Mouse (Mus musculus) Patski (cell line): Measurements from ENCODE around the gene Eno3. TPM values are rescaled to one million over a fixed set of nuclear protein-coding genes. Genes with fewer than 3 reads are reported as not detected.

Experiments
- ATAC-seq: fragments of 100-300 bp; one replicate; pipeline ENCODE4 v1.8.0; 2021
- CTCF ChIA-PET: fragments of 350-600 bp; sonication (Branson Sonifier 250); formaldehyde crosslinking; loops from one replicate; lab custom pipeline; 2022; ENCODE audit warnings: inconsistent platforms; lab: Charles Lee
- POLR2A ChIA-PET: fragments of 350-600 bp; sonication (Branson Sonifier 250); formaldehyde crosslinking; loops from one replicate; lab custom pipeline; 2022; ENCODE audit warnings: antibody characterized with exemption, inconsistent platforms; lab: Charles Lee
- DNase-seq: peaks from one replicate; pipeline ENCODE4 v3.0.0-alpha.2; 2011; ENCODE audit warnings: low read depth, low spot score
- H3K27me3 ChIP-seq: fragments of 371-371 bp; one replicate; pipeline ENCODE4 v1.5.1; 2021
- CTCF ChIP-seq: fragments of 100-300 bp; IDR thresholded peaks from one replicate; pipeline ENCODE4 v1.5.1; 2021
- in situ Hi-C: fragments of 300-500 bp; cut with MboI; formaldehyde crosslinking; loops from 3 replicates; pipeline ENCODE4 v1.11.1; 2018; ENCODE audit warnings: low pct_unique_long_range_greater_than_20kb, mixed read lengths
- polyA plus RNA-seq: library from polyadenylated mRNA; unstranded; gene quantifications from one replicate; pipeline ENCODE4 v1.2.3, GENCODE M21; 2021

The Eno3 gene
- polyA plus RNA-seq, 1 experiment from 2014 or later, result 16.2 TPM

- H3K27me3 ChIP-seq, result no peaks in the 10 kb centered on the region
- DNase-seq, result no peak
- ATAC-seq, result no peak
- in situ Hi-C loops, result loop anchor here (5.0 kb wide), 1 partner anchor 206 kb away; no protein-coding TSS in a partner anchor
- CTCF ChIA-PET, result interaction anchor here (1.0 kb wide), 1 partner anchor 8 kb away, joined by 3 read pairs; no protein-coding TSS in a partner anchor
- no peak for TF ChIP-seq CTCF
- POLR2A ChIA-PET, result interaction anchor here (1.1 kb wide), 1 partner anchor 22 kb away, joined by 3 read pairs; no protein-coding TSS in a partner anchor
Observed at GRCm38 (mm10) chr11:70623053-70623742, 33.8 kb upstream of the Eno3 start.

- H3K27me3 ChIP-seq, result no peaks in the 10 kb centered on the region
- DNase-seq, result no peak
- ChIA-PET CTCF (interaction anchor here (0.6 to 2.3 kb wide), 3 partner anchors 9 to 108 kb away, joined by 3 to 6 read pairs (median 6); no protein-coding TSS in a partner anchor), POLR2A (interaction anchor here (1.1 kb wide), 1 partner anchor 44 kb away, joined by 3 read pairs; the partner anchor contains the start of gene Spag7)
- no peak for ATAC-seq
- peak; percentile 76 for TF ChIP-seq CTCF
- in situ Hi-C loops, result no loop called here
Observed at GRCm38 (mm10) chr11:70625473-70625872, 31.5 kb upstream of the Eno3 start.

- in situ Hi-C loops, result no loop called here
- ChIA-PET CTCF (interaction anchor here (1.3 to 2.3 kb wide), 3 partner anchors 8 to 151 kb away, joined by 3 to 6 read pairs (median 4); no protein-coding TSS in a partner anchor), POLR2A (interaction anchor here (0.8 to 1.3 kb wide), 2 partner anchors 11 to 15 kb away, joined by 4 read pairs; no protein-coding TSS in a partner anchor)
Observed at GRCm38 (mm10) chr11:70626877-70627276, 30.1 kb upstream of the Eno3 start.

GRCm38 (mm10) chr11:70628431-70628830 is 28.6 kb upstream of the Eno3 start:
- TF ChIP-seq CTCF, result no peak
- CTCF ChIA-PET, result no interaction called here
- no peaks in the 10 kb centered on the region for H3K27me3 ChIP-seq
- POLR2A ChIA-PET, result no interaction called here
- in situ Hi-C loops, result no loop called here
- ATAC-seq (no peak), DNase-seq (no peak)

More at GRCm38 (mm10) chr11:70626877-70627276, 30.1 kb upstream of the Eno3 start:
- H3K27me3 ChIP-seq, result no peaks in the 10 kb centered on the region
- DNase-seq (no peak), ATAC-seq (no peak)
- no peak for TF ChIP-seq CTCF

- ChIA-PET CTCF (interaction anchor here (1.0 to 1.2 kb wide), 2 partner anchors 9 to 105 kb away, joined by 3 read pairs; no protein-coding TSS in a partner anchor), POLR2A (interaction anchor here (0.6 kb wide), 1 partner anchor 105 kb away, joined by 3 read pairs; no protein-coding TSS in a partner anchor)
- in situ Hi-C loops, result no loop called here
- no peaks in the 10 kb centered on the region for H3K27me3 ChIP-seq
- no peak for DNase-seq
- TF ChIP-seq CTCF, result peak; percentile 36
- no peak for ATAC-seq
Observed at GRCm38 (mm10) chr11:70629557-70629956, 27.4 kb upstream of the Eno3 start.

- in situ Hi-C loops, result loop anchor here (5.0 kb wide), 1 partner anchor 122 kb away; no protein-coding TSS in a partner anchor
- no peak for DNase-seq
- no peak for ATAC-seq
- ChIA-PET CTCF (interaction anchor here (1.0 to 1.2 kb wide), 2 partner anchors 8 to 104 kb away, joined by 3 read pairs; no protein-coding TSS in a partner anchor), POLR2A (interaction anchor here (0.6 to 1.1 kb wide), 2 partner anchors 15 to 105 kb away, joined by 3 read pairs; no protein-coding TSS in a partner anchor)
- no peak for TF ChIP-seq CTCF
- no peaks in the 10 kb centered on the region for H3K27me3 ChIP-seq
Observed at GRCm38 (mm10) chr11:70630129-70630528, 26.9 kb upstream of the Eno3 start.

GRCm38 (mm10) chr11:70635601-70636000 is 21.4 kb upstream of the Eno3 start:
- DNase-seq, result no peak
- no peaks in the 10 kb centered on the region for H3K27me3 ChIP-seq
- ATAC-seq, result no peak
- ChIA-PET CTCF (interaction anchor here (1.1 to 2.0 kb wide), 2 partner anchors 10 to 12 kb away, joined by 3 to 6 read pairs; partner anchors contain the start of genes Rnf167 and Slc25a11), POLR2A (no interaction called here)
- in situ Hi-C loops, result no loop called here
- no peak for TF ChIP-seq CTCF

- ATAC-seq (no peak), DNase-seq (no peak)
- in situ Hi-C loops, result no loop called here
- POLR2A ChIA-PET, result interaction anchor here (1.4 kb wide), 1 partner anchor 11 kb away, joined by 4 read pairs; no protein-coding TSS in a partner anchor
- H3K27me3 ChIP-seq, result no peaks in the 10 kb centered on the region
- TF ChIP-seq CTCF, result no peak
- CTCF ChIA-PET, result interaction anchor here (0.7 kb wide), 1 partner anchor 8 kb away, joined by 3 read pairs; no protein-coding TSS in a partner anchor
Observed at GRCm38 (mm10) chr11:70637764-70638163, 19.2 kb upstream of the Eno3 start.

GRCm38 (mm10) chr11:70638293-70638692 is 18.7 kb upstream of the Eno3 start:
- in situ Hi-C loops, result no loop called here
- no peaks in the 10 kb centered on the region for H3K27me3 ChIP-seq
- TF ChIP-seq CTCF, result no peak
- ATAC-seq, result no peak
- POLR2A ChIA-PET, result interaction anchor here (1.4 kb wide), 1 partner anchor 12 kb away, joined by 4 read pairs; no protein-coding TSS in a partner anchor
- DNase-seq, result no peak
- CTCF ChIA-PET, result interaction anchor here (0.7 kb wide), 1 partner anchor 8 kb away, joined by 3 read pairs; no protein-coding TSS in a partner anchor

GRCm38 (mm10) chr11:70638714-70639278 is 18.2 kb upstream of the Eno3 start, which contains the start of gene Gp1ba:
TSS of gene Gp1ba (plus strand) at chr11:70639122.
- ATAC-seq, result no peak
- TF ChIP-seq CTCF, result no peak
- POLR2A ChIA-PET, result interaction anchor here (1.4 kb wide), 1 partner anchor 12 kb away, joined by 4 read pairs; no protein-coding TSS in a partner anchor

More at GRCm38 (mm10) chr11:70638714-70639278, 18.2 kb upstream of the Eno3 start, which contains the start of gene Gp1ba:
- H3K27me3 ChIP-seq, result no peaks in the 10 kb centered on the region
- in situ Hi-C loops, result no loop called here
- no peak for DNase-seq
- CTCF ChIA-PET, result no interaction called here
